Mouse (Mus musculus): ENCODE results near the gene Slc15a2. TPM values are rescaled to one million over a fixed set of nuclear protein-coding genes. Genes with fewer than 3 reads are reported as not detected.

Slc15a2 gene
- polyA plus RNA-seq, 1 experiment, result 53.1 TPM

GRCm38 (mm10) chr16:36770830-36771229 is 13.9 kb downstream of the Slc15a2 start:
- DNase-seq (ENCODE audit: extremely low spot score in 1 of 2, low spot score in 1 of 2), result peak; percentile 7 to 8

- peak in 1 of 2 experiments; percentile 3 for DNase-seq (ENCODE audit: extremely low spot score in 1 of 2, low spot score in 1 of 2)
These were observed 14.5 kb downstream of the Slc15a2 start for GRCm38 (mm10) chr16:36770191-36770771.

- no peak for DNase-seq (ENCODE audit: extremely low spot score in 1 of 2, low spot score in 1 of 2)
These were observed 32.8 kb downstream of the Slc15a2 start for GRCm38 (mm10) chr16:36751979-36752378.

- DNase-seq (ENCODE audit: extremely low spot score in 1 of 2, low spot score in 1 of 2), result no peak
These were observed 37.0 kb downstream of the Slc15a2 start for GRCm38 (mm10) chr16:36747767-36748166.

GRCm38 (mm10) chr16:36747068-36747467 is 37.7 kb downstream of the Slc15a2 start:
- no peak for DNase-seq (ENCODE audit: extremely low spot score in 1 of 2, low spot score in 1 of 2)

GRCm38 (mm10) chr16:36743580-36743979 is 41.2 kb downstream of the Slc15a2 start:
- DNase-seq (ENCODE audit: extremely low spot score in 1 of 2, low spot score in 1 of 2), result no peak

- no peak for DNase-seq (ENCODE audit: extremely low spot score in 1 of 2, low spot score in 1 of 2)
These were observed 45.3 kb downstream of the Slc15a2 start for GRCm38 (mm10) chr16:36739404-36739930.

GRCm38 (mm10) chr16:36735421-36735820 is 49.3 kb downstream of the Slc15a2 start:
- no peak for DNase-seq (ENCODE audit: extremely low spot score in 1 of 2, low spot score in 1 of 2)

- no peak for DNase-seq (ENCODE audit: extremely low spot score in 1 of 2, low spot score in 1 of 2)
These were observed 50.9 kb downstream of the Slc15a2 start for GRCm38 (mm10) chr16:36733827-36734226.

- DNase-seq (ENCODE audit: extremely low spot score in 1 of 2, low spot score in 1 of 2), result no peak
These were observed 52.2 kb downstream of the Slc15a2 start for GRCm38 (mm10) chr16:36732572-36732971.

GRCm38 (mm10) chr16:36728959-36729358 is 55.8 kb downstream of the Slc15a2 start:
- DNase-seq (ENCODE audit: extremely low spot score in 1 of 2, low spot score in 1 of 2), result no peak

- DNase-seq (ENCODE audit: extremely low spot score in 1 of 2, low spot score in 1 of 2), result peak in 1 of 2 experiments; percentile 25
These were observed 60.8 kb downstream of the Slc15a2 start for GRCm38 (mm10) chr16:36723880-36724443.

GRCm38 (mm10) chr16:36722739-36723138 is 62.0 kb downstream of the Slc15a2 start:
- no peak for DNase-seq (ENCODE audit: extremely low spot score in 1 of 2, low spot score in 1 of 2)

- no peak for DNase-seq (ENCODE audit: extremely low spot score in 1 of 2, low spot score in 1 of 2)
These were observed 64.3 kb downstream of the Slc15a2 start for GRCm38 (mm10) chr16:36720194-36721055.

- DNase-seq (ENCODE audit: extremely low spot score in 1 of 2, low spot score in 1 of 2), result no peak
These were observed 66.1 kb downstream of the Slc15a2 start for GRCm38 (mm10) chr16:36718637-36719036.

- no peak for DNase-seq (ENCODE audit: extremely low spot score in 1 of 2, low spot score in 1 of 2)
These were observed 67.3 kb downstream of the Slc15a2 start for GRCm38 (mm10) chr16:36717481-36717880.

GRCm38 (mm10) chr16:36711760-36712159 is 73.0 kb downstream of the Slc15a2 start:
- DNase-seq (ENCODE audit: extremely low spot score in 1 of 2, low spot score in 1 of 2), result no peak

- DNase-seq (ENCODE audit: extremely low spot score in 1 of 2, low spot score in 1 of 2), result no peak
These were observed 74.0 kb downstream of the Slc15a2 start for GRCm38 (mm10) chr16:36710794-36711193.

- no peak for DNase-seq (ENCODE audit: extremely low spot score in 1 of 2, low spot score in 1 of 2)
These were observed 75.4 kb downstream of the Slc15a2 start for GRCm38 (mm10) chr16:36709405-36709804.

GRCm38 (mm10) chr16:36708751-36709150 is 76.0 kb downstream of the Slc15a2 start:
- no peak for DNase-seq (ENCODE audit: extremely low spot score in 1 of 2, low spot score in 1 of 2)

- DNase-seq (ENCODE audit: extremely low spot score in 1 of 2, low spot score in 1 of 2), result no peak
These were observed 76.9 kb downstream of the Slc15a2 start for GRCm38 (mm10) chr16:36707702-36708423.

Measured in frontal cortex, adult 2 months (tissue).